Mouse (Mus musculus): Measurements from ENCODE around the gene Ctps2. TPM values are rescaled to one million over a fixed set of nuclear protein-coding genes. Genes with fewer than 3 reads are reported as not detected.
A peak's percentile ranks its signal among the peaks of the same experiment; 100 is the strongest.

Ctps2 gene
- polyA plus RNA-seq, 1 experiment from 2014 or later = 52.8 TPM

DNA sequence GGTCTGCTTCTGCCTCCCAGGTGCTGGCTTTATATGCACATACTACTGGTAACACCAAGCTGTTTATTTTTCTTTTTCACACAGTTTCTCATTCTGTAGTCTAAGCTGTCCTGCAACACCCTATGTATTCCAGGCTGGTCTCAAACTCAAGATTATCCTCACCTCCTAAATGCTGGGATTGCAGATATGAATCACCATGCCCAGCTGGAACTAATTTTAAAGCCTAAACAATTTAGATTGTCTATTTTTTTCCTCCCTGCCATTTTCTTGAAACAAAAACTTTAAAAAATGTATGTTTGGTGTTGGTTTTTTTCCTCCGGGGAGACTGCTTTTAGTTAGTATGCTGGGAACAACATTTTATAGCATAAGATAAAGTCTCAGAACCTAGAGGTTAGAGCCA, 141.7 kb downstream of the Ctps2 start:
- H3K4me1 ChIP-seq (ENCODE audit: control insufficient read depth, insufficient read depth, low read length) = no peaks in the 10 kb centered on the region

DNA sequence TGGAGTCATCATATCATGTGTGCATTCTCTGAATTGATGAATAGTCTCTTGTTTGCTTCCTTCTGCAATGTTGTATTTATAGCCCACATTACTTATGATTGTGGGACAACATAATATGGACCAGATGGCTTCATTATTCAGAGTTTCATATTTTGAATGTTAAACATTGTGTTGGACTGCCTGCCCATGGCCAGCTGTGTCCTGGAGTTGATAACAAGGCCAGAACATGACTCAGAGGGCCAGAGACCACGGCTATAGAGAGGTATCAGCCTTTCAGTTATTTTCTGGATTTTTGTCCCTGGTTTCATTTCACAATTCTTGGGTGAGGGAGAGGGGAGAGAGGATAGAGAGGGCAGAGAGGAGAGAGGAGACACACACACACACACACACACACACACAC, 162.9 kb downstream of the Ctps2 start:
- H3K27me3 ChIP-seq (ENCODE audit: control insufficient read depth, insufficient read depth, low read length) = no peaks in the 10 kb centered on the region
- H3K4me3 ChIP-seq (ENCODE audit: low read length) = no peak overlapping the region

More for the DNA sequence above, 141.7 kb downstream of the Ctps2 start:
- H3K9me3 ChIP-seq (replicated peaks; ENCODE audit: control insufficient read depth, low read length) = no peaks in the 10 kb centered on the region
- ATAC-seq (replicated peaks; ENCODE audit: extremely low read depth, insufficient read depth, low FRiP score) = no peak
- no peak overlapping the region for H3K4me3 ChIP-seq (ENCODE audit: low read length)
- no peak overlapping the region for H3K9ac ChIP-seq (ENCODE audit: low read length)
- H3K27me3 ChIP-seq (ENCODE audit: control insufficient read depth, insufficient read depth, low read length) = no peaks in the 10 kb centered on the region
- H3K36me3 ChIP-seq (ENCODE audit: control insufficient read depth, insufficient read depth) = no peaks in the 10 kb centered on the region
- no peak overlapping the region for H3K4me2 ChIP-seq (ENCODE audit: low read depth, low read length)
- no peak overlapping the region for H3K27ac ChIP-seq (ENCODE audit: low read length)
- WGBS = 92% methylated on average over 1 of the region's 1 CpGs

More for the DNA sequence above, 162.9 kb downstream of the Ctps2 start:
- Histone ChIP-seq H3K4me2 (ENCODE audit: low read depth, low read length) (no peak overlapping the region), H3K36me3 (ENCODE audit: control insufficient read depth, insufficient read depth) (no peaks in the 10 kb centered on the region), H3K9ac (ENCODE audit: low read length) (no peak overlapping the region), H3K4me1 (ENCODE audit: control insufficient read depth, insufficient read depth, low read length) (no peaks in the 10 kb centered on the region), H3K9me3 (replicated peaks; ENCODE audit: control insufficient read depth, low read length) (peaks cover 2% of the 10 kb centered on the region; the same call in 1 of the 2 replicates), H3K27ac (ENCODE audit: low read length) (no peak overlapping the region)
- no peak for ATAC-seq (replicated peaks; ENCODE audit: extremely low read depth, insufficient read depth, low FRiP score)
- WGBS = 45% methylated on average over 1 of the region's 1 CpGs

MicroRNA genes within 50 kb of the gene (microRNA counts, 519-probe panel; counts per million panel counts)
- microRNA mmu-miR-3473 = 2,479 counts per million, percentile 58 among the panel's probes with 10 or more counts

Small RNA genes within 50 kb of the gene (microRNA-seq; reads per million reads assigned to microRNA genes)
- not detected for gene Mir3473a

Other genes starting within 250 kb of the Ctps2 start
- 447 and 497 TPM in 2 replicates for gene Rbbp7, start 140.8 kb upstream of the Ctps2 start, polyA plus RNA-seq (2015; fragmentation: Nextera tagmentation; extraction: Ambion mirVana)
- gene Txlng, start 71.8 kb upstream of the Ctps2 start, polyA plus RNA-seq (2015; fragmentation: Nextera tagmentation; extraction: Ambion mirVana) = 9.5 and 12.0 TPM in 2 replicates
- 24.3 and 30.2 TPM in 2 replicates for gene Syap1, start 12.8 kb upstream of the Ctps2 start, polyA plus RNA-seq (2015; fragmentation: Nextera tagmentation; extraction: Ambion mirVana)
- 0.33 and 0.59 TPM in 2 replicates for gene S100g, start 63.4 kb downstream of the Ctps2 start, polyA plus RNA-seq (2015; fragmentation: Nextera tagmentation; extraction: Ambion mirVana)

Data from heart, embryonic 16.5 days (tissue).